Mouse (Mus musculus): ENCODE data around the gene Eno2.

The Eno2 gene

DNA sequence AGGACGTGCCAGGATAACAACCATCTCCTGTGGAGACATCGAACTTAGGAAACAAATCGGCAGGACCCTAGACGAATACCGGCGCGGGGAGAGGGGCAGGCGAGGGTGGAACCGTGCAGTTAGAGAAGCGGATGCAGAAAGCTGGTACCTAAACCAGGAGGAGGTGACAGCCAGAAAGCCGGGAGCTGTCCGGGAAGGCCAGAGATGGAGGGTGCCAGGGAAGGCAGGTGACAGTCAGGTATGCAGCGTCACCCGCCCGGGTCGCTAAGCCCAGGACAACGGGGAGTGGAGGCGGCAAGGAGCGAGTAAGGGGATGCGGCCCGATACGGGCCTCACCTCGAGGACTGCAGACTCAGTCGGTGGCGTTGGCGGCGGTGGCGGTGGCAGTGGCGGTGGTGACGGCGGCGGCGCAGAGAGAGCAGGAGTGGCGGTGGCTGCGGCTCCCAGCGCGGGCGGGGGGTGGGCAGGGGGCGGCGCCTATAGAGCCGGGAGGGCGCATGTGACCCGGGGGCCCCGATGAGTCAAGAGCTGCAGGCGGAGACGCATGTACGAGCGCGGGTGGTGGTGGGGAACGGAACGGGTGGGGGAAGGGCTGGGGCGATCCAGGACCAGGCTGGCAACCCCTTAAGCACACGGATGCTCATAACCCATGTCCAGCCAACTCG, at the start of gene Eno2:
TSS of gene Eno2 (minus strand) at position 573 of the 665 bp plus-strand sequence.
- DNase-seq (ENCODE audit: low spot score in 2 of 2) = peak in 1 of 2 experiments; percentile 62

DNA sequence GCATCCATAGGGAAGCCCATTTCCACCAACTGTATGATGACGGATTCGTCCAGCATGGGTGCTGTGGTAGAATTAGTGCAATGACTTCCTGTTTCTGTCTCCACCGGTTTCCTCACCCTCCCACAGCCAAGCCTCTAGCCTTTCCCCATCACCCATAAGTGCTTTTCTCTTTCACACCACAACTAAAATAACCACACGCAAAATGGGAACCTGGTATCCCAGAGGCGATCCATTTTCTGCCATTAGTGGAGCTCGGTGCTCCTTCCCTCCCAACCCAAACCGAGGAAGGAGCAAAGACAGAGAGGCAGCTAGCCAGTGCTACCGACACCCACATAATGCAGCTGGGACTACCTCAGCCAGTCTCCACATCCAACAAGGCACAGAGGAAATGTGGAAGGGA, 48.5 kb upstream of the Eno2 start:
- DNase-seq (ENCODE audit: low spot score in 2 of 2) = peak; percentile 16 to 62

DNA sequence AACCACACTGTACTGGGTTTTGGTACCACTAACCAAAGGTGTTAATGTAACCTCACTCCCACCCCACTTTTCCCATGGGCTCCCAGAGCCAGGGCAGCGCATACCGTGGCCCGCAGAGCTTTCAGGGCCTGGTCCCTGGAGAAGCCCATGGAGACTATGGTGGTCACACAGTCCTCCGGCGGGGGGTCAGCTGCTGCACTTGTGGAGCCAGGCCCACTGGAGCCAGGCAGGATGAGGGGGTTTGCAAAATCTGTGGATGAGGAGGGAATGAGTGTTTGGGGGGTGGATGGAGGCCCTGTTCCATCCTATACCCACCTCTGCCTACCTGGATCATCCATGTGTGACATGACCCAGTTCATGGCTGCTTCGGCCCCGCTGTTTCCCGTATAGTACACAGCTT, 48.1 kb upstream of the Eno2 start:
- DNase-seq (ENCODE audit: low spot score in 2 of 2) = peak; percentile 14 to 62

DNA sequence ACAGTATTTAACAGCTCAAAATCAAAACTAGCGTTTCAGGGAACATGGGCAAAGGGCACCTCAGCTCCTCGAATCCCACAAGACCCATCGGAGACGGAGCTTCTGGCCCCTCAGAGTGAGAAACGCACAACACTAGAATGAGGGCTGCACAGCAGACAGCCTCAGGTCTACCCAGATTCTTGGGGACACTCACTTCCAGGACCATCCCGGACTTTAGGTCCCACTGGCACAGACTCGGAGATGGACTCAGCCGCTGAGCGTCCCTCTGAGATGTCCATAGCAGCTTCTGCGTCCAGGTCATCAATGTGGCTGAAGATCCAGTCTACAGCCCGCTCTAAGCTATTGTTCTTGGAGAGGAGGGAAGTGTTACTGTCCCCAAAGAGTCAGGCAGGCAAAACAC, 47.7 kb upstream of the Eno2 start:
- DNase-seq (ENCODE audit: low spot score in 2 of 2) = peak in 1 of 2 experiments; percentile 56

DNA sequence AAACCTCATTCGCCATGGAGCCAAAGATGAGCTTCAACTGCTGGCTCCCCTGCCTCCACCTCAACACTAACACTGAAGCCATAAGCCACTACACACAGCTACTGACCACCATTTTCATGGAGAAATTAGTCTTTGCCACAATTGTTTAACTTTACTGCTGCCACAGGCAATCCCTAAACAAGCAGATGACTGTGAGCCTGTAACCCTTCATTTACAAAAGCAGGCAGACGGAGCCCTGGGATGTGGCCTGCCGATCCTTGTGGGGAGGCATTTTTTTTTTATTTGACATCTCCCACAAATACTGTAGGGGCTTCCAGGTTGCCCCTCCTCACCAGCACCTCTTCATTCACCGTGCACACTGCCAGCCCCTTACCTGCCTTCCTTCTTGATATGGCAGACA, 47.1 kb upstream of the Eno2 start:
- no peak for DNase-seq (ENCODE audit: low spot score in 2 of 2)

DNA sequence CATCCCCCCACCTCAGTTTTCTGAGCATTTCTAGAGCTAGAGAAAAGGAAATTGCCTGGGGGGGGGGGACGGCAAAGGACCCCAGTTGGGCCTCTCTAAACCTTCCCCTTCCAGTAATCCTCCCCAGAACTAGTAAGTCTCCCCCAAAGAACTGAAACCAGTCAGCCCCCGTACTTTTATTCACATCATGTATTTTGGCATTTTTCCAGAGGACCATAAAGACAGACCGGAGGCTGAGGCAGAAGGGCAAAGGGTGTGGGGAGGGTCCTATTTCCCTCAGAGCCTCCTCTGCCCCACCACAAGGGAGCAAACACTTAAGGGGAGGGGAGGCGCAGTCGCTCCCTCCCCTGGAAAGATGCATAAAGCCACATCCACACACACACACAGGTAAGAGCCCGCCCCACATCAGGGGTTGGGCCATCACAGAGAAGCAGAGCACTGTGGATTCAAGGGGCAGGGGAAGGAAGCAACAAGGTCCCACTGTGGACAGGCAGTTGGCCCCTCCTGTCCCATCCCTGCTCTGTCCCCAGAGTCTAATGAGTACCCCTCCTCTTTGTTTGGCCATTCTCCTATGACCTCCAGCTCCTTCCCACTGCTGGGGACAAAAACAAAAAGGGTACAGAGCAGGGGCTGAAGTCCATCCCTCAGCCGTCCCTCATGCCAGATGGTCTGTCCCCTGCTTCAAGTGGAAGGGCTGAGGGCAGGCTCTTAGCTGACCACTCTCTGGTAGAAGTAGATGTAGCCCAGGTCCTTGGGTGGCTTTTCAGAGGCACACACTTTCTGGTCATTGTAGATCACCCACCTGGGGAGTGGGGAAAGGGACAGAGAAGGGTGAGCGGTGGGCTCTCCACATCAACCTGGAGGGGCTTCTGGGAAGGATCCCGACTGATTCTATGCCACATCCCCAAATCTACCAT, 45.6 kb upstream of the Eno2 start:
- peak; percentile 12 to 56 for DNase-seq (ENCODE audit: low spot score in 2 of 2)

DNA sequence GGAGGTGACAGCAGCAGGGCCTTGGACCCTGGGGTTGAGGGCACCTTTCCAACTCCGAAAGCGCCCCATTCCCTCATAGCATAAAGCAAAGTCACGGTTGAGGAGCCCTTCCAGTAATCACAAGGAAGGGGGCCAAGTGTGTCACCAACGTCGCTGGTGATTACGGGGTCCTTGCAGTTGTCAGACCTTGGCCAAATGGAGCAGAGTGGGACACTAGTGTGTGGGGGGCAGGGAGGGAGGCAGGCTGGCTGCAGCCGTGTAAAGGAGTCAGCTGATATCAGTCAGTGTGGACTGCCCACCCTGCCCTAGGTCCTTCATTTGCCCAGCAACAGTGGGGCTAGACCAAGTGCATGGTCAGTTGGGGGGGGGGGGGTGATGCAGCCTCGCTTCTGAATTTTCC, 45.0 kb upstream of the Eno2 start:
- DNase-seq (ENCODE audit: low spot score in 2 of 2) = peak in 1 of 2 experiments; percentile 21

DNA sequence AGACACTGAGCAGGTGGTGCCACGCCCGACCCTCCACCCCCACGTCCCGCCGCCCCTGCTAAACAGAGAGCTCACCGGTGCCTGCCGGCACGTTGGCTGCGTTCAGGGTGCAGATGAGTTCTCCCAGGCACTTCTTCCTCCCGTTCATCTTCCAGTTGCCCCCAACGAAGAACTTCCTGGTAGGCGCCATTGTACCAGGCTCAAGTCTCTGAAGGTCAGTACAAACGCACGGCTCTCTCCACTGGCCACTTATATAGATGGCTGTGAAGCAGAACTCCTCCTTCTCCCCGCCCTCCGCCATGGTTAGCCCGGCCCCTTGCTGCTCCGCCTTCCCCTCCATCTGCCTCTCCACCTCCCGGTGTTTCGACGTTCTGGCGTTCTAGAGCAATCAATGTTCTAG, 44.5 kb upstream of the Eno2 start, which contains the start of gene Tpi1:
TSS of gene Tpi1 (minus strand) at position 364 of the 400 bp plus-strand sequence.
- peak; percentile 89 to 92 for DNase-seq (ENCODE audit: low spot score in 2 of 2)

DNA sequence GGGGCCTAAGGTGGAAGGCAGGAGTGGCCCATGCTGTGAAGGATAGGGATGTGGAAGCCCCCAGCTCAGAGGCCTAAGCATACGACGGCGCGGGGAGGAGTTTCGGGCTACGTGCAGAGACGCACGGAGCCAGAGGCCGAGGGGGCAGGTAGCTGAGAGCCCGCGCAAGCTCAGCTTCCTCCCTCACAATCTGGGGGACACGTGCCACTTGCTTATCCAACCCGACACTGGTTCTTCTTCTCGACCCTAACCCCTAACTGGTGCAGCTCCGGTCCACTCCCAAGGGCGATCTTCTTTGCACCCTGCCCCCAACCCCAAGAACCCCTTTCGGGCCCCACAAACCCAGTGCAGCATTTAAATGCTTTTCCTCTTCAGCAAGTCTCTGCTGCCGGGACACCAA, 44.0 kb upstream of the Eno2 start:
- peak; percentile 69 to 85 for DNase-seq (ENCODE audit: low spot score in 2 of 2)

DNA sequence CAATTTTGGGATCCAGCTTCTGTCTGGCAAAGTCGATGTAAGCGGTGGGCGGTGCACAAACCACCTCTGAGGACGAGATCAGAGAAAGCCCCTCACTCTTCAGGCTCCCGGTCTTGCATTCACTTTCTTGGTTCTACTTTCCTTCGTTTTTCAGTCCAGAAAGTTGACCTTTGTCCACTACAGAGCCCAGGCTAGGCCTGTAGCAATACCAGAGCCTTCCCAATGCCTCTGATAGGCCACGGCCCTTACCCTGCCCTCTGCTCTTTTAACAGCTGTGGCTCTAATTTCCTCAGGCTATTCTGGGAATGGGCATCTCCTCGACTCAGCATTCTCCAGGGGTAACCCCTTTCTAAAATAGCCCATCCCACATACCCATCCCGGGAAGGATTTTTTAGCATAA, 43.4 kb upstream of the Eno2 start:
- peak in 1 of 2 experiments; percentile 14 for DNase-seq (ENCODE audit: low spot score in 2 of 2)

DNA sequence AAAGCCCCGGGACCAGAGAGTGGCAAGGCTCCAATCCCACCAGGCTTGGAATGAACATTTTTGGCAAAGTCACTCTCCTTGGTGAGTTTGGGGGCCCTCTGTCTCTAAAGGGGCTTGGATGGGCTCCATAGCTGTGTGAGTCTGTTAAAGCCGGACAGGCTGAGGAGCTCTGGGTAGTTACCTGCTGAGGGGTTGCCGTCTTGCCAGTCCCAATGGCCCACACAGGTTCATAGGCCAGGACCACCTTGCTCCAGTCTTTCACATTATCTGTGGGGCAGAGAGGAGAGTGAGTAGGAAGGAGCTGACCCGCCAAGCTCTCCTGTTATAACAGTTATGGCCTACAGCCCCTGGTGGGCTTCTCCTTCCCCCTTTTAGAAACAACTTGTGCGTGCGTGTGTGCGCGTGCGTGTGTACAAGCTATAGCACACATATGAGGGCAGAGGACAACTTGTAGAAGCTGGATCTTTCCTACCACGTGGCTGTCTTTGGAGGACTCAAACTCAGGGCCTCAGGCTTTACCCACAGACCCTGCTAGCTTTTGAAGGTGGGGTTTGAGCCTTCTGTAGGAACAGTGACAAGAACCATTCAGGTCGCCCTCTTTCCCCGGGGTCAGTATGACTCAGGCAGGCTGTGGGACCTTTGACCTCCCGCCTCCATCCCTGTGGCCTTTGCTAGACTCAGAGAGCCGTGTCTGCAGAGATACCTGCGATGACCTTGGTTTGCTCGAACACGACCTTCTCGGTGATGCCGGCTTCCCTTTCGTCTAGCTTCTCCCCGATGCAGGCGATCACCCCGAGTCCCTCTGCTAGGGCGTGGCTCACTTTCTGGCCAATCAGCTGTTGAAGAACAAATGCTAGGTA, 42.5 kb upstream of the Eno2 start:
- peak; percentile 23 to 70 for DNase-seq (ENCODE audit: low spot score in 2 of 2)

DNA sequence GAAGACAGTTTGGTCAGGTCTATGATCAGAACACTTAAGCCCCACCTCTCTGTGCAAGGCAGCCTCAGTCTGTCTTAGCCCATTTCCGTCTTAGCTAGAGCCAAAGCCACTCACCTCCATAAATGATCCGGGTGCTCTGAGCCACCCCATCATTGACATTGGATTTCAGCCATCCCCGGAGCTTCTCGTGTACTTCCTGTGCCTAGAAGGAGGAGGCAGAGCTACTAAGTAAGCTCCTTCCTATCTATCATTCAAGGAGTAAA, 41.9 kb upstream of the Eno2 start:
- no peak for DNase-seq (ENCODE audit: low spot score in 2 of 2)

DNA sequence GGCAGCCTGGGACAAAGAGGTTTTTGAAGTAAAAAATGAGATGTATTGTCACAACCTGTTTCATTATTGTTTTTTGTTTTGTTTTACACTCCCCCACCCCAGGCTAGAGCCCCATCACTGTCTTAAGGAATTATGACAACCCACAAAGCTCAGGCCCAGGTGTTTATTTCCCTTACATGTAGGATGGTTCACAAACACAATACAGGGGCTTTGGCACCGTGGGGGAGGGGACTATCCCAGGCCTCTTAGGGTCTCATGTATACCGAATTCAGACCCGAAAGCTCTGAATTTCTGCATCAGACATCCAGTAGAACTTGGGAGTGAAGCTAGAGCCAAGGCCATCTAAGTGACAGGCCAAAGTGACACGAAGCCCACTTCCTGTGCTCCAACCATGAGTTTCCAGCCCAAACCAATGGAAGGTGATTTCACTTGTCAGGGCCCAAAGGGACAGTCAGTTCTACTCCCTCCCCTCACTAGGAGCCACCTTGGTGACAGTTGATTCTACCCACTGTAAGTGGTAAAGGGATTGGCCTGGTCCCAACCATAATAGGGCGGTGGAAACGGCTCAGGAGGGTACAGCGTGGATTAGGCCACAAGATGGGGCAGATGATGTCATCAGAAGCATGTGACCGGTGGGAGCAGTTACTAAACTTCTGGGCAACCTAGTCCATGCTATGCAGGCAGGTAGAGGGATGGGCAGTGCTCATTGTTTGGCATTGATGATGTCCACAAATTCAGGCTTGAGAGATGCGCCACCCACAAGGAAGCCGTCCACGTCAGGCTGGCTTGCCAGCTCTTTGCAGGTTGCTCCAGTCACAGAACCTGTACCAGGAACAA, 41.3 kb upstream of the Eno2 start:
- DNase-seq (ENCODE audit: low spot score in 2 of 2) = peak; percentile 12 to 66

DNA sequence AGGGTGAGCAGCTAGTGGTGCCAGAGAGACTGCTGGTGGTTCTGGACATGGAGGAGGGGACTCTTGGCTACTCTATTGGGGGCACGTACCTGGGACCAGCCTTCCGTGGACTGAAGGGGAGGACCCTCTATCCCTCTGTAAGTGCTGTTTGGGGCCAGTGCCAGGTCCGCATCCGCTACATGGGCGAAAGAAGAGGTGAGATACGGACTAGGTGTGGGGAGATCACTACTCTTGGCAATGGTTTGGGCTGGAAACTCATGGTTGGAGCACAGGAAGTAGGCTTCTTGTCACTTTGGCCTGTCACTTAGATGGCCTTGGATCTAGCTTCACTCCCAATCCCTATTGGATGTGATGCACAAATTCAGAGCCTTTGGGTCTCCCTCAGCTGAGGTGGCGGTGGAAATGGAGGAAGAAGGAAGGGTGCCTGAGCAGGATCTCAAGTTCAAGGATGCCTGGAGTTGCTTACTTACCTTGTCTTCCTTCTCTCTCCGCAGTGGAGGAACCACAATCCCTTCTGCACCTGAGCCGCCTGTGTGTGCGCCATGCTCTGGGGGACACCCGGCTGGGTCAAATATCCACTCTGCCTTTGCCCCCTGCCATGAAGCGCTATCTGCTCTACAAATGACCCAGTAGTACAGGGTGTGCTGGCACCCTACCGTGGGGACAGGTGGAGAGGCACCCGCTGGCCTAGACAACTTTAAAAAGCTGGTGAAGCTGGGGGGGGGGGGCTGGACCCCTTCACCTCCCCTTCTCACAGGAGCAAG, 40.5 kb upstream of the Eno2 start:
- peak in 1 of 2 experiments; percentile 16 for DNase-seq (ENCODE audit: low spot score in 2 of 2)

DNA sequence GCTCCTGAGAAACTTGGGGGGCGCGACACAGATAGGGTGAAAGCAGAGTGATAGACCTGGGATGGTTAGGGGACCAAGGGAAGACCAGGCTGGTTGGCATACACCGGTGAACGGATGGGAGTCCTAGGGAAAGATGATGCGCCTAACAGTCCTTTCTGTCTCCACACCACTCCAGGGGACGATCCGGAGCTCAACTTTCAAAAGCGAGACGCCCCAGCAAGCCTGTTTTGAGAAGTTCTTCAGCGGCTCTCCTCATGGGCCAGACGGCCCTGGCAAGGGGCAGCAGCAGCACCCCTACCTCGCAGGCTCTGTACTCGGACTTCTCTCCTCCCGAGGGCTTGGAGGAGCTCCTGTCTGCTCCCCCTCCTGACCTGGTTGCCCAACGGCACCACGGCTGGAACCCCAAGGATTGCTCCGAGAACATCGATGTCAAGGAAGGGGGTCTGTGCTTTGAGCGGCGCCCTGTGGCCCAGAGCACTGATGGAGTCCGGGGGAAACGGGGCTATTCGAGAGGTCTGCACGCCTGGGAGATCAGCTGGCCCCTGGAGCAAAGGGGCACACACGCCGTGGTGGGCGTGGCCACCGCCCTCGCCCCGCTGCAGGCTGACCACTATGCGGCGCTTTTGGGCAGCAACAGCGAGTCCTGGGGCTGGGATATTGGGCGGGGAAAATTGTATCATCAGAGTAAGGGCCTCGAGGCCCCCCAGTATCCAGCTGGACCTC, 39.7 kb upstream of the Eno2 start:
- peak; percentile 84 to 91 for DNase-seq (ENCODE audit: low spot score in 2 of 2)

DNA sequence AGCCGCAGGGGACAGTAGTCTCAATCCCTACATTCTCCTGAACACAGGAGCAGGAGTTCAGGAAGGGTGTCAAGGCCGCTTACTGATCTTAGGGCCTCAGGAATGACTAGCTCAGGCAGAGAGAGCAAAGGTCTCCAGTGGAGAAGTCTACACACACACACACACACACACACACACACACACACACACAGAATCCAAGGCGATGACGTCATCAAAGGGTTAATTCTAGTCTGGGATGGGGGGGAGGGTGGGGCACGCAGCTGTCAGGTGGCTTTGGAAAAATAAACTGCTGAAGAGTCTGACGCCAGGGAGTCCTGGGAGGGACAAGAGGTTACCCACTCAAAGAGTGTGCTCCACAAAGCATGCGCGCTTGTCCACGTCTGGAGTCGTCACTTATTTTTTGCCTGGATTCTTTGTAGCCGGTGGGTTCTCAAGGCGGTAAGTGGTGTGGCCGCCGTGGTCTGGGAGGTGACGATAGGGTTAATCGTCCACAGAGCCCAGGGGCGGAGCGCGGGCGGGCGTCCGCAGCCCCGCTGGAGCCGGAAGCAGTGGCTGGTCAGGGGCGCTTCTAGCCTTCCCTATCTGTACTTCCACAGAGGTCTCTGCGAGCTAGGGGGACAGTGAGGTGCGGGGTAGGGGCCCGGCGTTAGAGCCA, 39.0 kb upstream of the Eno2 start, which contains the start of gene Spsb2:
TSS of gene Spsb2 (plus strand) at position 304 of the 655 bp plus-strand sequence.
- DNase-seq (ENCODE audit: low spot score in 2 of 2) = peak; percentile 70 to 87

DNA sequence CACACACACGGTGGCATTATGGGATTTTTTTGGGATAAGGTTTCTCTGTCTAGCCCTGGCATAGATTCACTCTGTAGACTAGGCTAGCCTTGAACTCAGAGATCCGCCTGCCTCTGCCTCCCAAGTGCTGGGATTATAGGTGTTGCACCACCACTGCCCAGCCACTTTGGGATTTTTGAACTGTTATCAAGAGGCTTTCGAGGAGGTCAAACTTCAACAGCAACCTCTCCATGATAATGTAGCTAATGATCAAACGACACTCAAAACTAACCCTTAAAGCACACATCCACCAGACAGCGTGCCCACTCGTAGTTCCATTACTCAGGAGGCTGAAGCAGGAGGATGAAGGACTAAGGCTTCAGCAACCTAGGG, 38.5 kb upstream of the Eno2 start:
- no peak for DNase-seq (ENCODE audit: low spot score in 2 of 2)

DNA sequence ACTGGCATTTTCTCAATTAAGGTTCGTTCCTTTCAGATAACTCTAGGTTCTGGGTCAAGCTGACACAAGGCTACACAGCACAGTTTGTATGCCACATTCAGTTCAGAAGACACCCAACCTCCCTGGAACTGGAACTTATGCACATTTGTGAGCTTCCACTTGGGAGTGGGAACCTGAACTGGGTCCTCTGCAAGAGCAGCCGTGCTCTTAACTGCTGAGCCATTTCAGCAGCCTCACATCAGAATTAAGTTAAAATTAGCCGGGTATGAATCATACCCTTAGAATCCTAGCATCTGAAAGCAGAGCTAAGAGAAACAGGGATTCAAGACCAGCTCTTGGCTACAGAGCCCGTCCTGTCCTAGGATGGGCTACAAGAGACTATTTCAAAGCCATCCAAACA, 37.9 kb upstream of the Eno2 start:
- no peak for DNase-seq (ENCODE audit: low spot score in 2 of 2)

DNA sequence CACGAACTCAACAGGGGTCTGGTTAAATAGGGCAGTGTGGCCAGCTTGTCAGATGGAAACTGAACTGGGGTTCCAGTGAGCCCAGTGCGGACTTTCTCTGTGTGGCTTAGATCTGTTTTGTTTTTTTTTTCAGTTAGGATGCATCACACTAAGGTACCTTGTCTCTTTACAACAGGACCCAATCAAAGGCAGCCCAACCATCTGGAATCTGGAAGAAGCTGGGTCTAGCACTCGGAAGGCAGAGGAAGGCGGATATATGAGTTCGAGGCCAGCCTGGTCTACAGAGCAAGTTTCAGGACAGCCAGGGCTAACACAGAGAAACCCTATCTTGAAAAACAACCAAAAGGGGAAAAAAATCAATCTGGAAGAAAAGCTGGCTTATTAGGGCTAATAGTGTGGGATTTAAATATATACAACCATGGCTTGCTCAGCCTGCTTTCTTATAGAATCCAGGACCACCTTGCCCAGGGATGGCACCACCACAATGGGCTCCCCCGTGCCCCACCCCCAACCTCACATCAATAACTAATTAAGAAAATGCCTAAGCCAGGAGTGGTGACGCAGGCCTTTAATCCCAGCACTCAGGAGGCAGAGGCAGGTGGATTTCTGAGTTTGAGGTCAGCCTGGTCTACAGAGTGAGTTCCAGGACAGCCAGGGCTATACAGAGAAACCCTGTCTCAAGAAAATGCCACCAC, 37.1 kb upstream of the Eno2 start:
- DNase-seq (ENCODE audit: low spot score in 2 of 2) = no peak

All from spleen, postnatal 4 days (tissue).